Mouse (Mus musculus): ENCODE data around the gene 2210011C24Rik. TPM values are rescaled to one million over a fixed set of nuclear protein-coding genes. Genes with fewer than 3 reads are reported as not detected.
"Not testable (repeated sequence)": the region's sequence is repeated elsewhere in the genome, so short reads cannot be mapped to it uniquely, and the experiment has no call there.

The 2210011C24Rik gene
- total and polyA plus RNA-seq, 2 experiments from 2014 or later: 0.48 TPM; not detected in 1

GRCm38 (mm10) chr8:84009876-84010275 is 2.1 kb downstream of the 2210011C24Rik start:
- H3K27me3 ChIP-seq (ENCODE audit: control insufficient read depth, insufficient read depth, low read length): peaks cover 37% of the 10 kb centered on the region
- peak; percentile 55 for ATAC-seq (ENCODE audit: insufficient read depth, low read depth)
- H3K36me3 ChIP-seq (replicated peaks; ENCODE audit: control insufficient read depth, insufficient read depth, low read length): no peaks in the 10 kb centered on the region
- no peak overlapping the region for H3K27ac ChIP-seq (ENCODE audit: low read depth)
- no peak overlapping the region for H3K4me3 ChIP-seq (ENCODE audit: low read depth, low read length)
- H3K9ac ChIP-seq (replicated peaks; ENCODE audit: low read depth, low read length): no peak overlapping the region
- 2% methylated on average over 11 of the region's 11 CpGs for WGBS
- H3K4me1 ChIP-seq (ENCODE audit: control insufficient read depth, insufficient read depth): peaks cover 18% of the 10 kb centered on the region
- no peaks in the 10 kb centered on the region for H3K9me3 ChIP-seq (replicated peaks; ENCODE audit: control insufficient read depth, low read length)
- H3K4me2 ChIP-seq (ENCODE audit: low read depth, low read length): 0 out of 2 replicates have a peak overlapping the region, but pooled peaks have one; percentile 12
- no peak for TF ChIP-seq EP300 (IDR thresholded peaks at IDR 0.05; ENCODE audit: low read depth)
- TF ChIP-seq CTCF (IDR thresholded peaks at IDR 0.05; ENCODE audit: low read depth): peak; percentile 94
- peak; percentile 85 for DNase-seq (ENCODE audit: low spot score)

- WGBS: 31% methylated on average over 7 of the region's 7 CpGs
- peak; percentile 42 for TF ChIP-seq CTCF (IDR thresholded peaks at IDR 0.05; ENCODE audit: low read depth)
- no peak for TF ChIP-seq EP300 (IDR thresholded peaks at IDR 0.05; ENCODE audit: low read depth)
- Histone ChIP-seq H3K9ac (replicated peaks; ENCODE audit: low read depth, low read length) (no peak overlapping the region), H3K27ac (ENCODE audit: low read depth) (no peak overlapping the region), H3K27me3 (ENCODE audit: control insufficient read depth, insufficient read depth, low read length) (peaks cover 34% of the 10 kb centered on the region), H3K4me1 (ENCODE audit: control insufficient read depth, insufficient read depth) (peaks cover 27% of the 10 kb centered on the region), H3K9me3 (replicated peaks; ENCODE audit: control insufficient read depth, low read length) (no peaks in the 10 kb centered on the region), H3K36me3 (replicated peaks; ENCODE audit: control insufficient read depth, insufficient read depth, low read length) (no peaks in the 10 kb centered on the region), H3K4me2 (ENCODE audit: low read depth, low read length) (no peak overlapping the region), H3K4me3 (ENCODE audit: low read depth, low read length) (no peak overlapping the region)
- ATAC-seq (ENCODE audit: insufficient read depth, low read depth) (no peak), DNase-seq (ENCODE audit: low spot score) (no peak)
Measured at GRCm38 (mm10) chr8:84008362-84008761, 3.6 kb downstream of the 2210011C24Rik start.

- peaks cover 20% of the 10 kb centered on the region; the same call in 1 of the 2 replicates for H3K4me1 ChIP-seq (ENCODE audit: control insufficient read depth, insufficient read depth)
- H3K9me3 ChIP-seq (replicated peaks; ENCODE audit: control insufficient read depth, low read length); H3K4me3 ChIP-seq (ENCODE audit: low read depth, low read length); ATAC-seq (ENCODE audit: insufficient read depth, low read depth); H3K27me3 ChIP-seq (ENCODE audit: control insufficient read depth, insufficient read depth, low read length); DNase-seq (ENCODE audit: low spot score); H3K4me2 ChIP-seq (ENCODE audit: low read depth, low read length); H3K9ac ChIP-seq (replicated peaks; ENCODE audit: low read depth, low read length); H3K36me3 ChIP-seq (replicated peaks; ENCODE audit: control insufficient read depth, insufficient read depth, low read length): not testable (repeated sequence)
- peak overlapping the region; percentile 79 for H3K27ac ChIP-seq (ENCODE audit: low read depth)
- WGBS: 91% methylated on average over 7 of the region's 7 CpGs
Measured at GRCm38 (mm10) chr8:84005502-84005901, 6.5 kb downstream of the 2210011C24Rik start.

DNA sequence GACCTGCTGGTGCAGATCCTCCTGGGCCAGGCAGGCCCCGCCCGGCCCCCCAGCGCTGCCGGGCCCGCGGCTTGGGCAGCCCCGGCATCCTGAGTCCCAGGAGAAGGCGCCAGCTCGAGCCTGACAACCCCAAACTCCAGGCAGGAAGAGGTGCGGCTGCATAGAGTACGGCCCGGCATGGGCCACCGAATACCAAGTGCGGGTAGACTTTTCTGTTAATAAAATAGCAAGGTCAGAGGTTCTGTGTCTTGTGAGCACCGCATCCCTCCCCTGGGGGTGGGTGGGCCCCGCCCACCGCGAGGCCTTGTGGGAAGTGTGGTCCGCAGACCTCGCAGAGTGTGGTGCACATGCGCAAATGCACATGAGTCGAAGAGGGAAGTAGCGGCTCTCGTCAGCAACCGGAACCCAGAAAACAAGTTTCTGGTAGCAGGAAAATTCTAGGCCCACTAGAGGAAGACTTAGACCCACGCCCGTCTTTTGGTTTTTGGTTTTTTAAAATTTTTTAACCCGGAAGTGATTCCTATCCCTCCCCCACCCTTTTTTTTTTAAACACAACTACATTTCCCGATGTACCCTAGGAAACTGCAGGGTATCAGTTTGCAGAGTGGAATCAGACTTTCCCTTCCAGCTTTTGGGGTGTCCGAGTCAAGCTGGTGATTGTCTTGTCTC is 7.3 kb downstream of the 2210011C24Rik start:
- no peaks in the 10 kb centered on the region for H3K27me3 ChIP-seq (ENCODE audit: control insufficient read depth, insufficient read depth, low read length)
- peaks cover 18% of the 10 kb centered on the region; the same call in 1 of the 2 replicates for H3K36me3 ChIP-seq (replicated peaks; ENCODE audit: control insufficient read depth, insufficient read depth, low read length)
- peak overlapping the region; percentile 79 for H3K27ac ChIP-seq (ENCODE audit: low read depth)
- DNase-seq (ENCODE audit: low spot score) (peak; percentile 92), ATAC-seq (ENCODE audit: insufficient read depth, low read depth) (peak; percentile 91)
- TF ChIP-seq EP300 (IDR thresholded peaks at IDR 0.05; ENCODE audit: low read depth): no peak
- no peak for TF ChIP-seq CTCF (IDR thresholded peaks at IDR 0.05; ENCODE audit: low read depth)
- under 1% methylated on average over 30 of the region's 30 CpGs for WGBS
- peak overlapping the region; percentile 58 for H3K4me3 ChIP-seq (ENCODE audit: low read depth, low read length)
- peak overlapping the region; percentile 84 for H3K4me2 ChIP-seq (ENCODE audit: low read depth, low read length)
- no peaks in the 10 kb centered on the region for H3K9me3 ChIP-seq (replicated peaks; ENCODE audit: control insufficient read depth, low read length)
- H3K4me1 ChIP-seq (ENCODE audit: control insufficient read depth, insufficient read depth): peaks cover 17% of the 10 kb centered on the region; the same call in 1 of the 2 replicates
- H3K9ac ChIP-seq (replicated peaks; ENCODE audit: low read depth, low read length): peak overlapping the region; percentile 66

DNA sequence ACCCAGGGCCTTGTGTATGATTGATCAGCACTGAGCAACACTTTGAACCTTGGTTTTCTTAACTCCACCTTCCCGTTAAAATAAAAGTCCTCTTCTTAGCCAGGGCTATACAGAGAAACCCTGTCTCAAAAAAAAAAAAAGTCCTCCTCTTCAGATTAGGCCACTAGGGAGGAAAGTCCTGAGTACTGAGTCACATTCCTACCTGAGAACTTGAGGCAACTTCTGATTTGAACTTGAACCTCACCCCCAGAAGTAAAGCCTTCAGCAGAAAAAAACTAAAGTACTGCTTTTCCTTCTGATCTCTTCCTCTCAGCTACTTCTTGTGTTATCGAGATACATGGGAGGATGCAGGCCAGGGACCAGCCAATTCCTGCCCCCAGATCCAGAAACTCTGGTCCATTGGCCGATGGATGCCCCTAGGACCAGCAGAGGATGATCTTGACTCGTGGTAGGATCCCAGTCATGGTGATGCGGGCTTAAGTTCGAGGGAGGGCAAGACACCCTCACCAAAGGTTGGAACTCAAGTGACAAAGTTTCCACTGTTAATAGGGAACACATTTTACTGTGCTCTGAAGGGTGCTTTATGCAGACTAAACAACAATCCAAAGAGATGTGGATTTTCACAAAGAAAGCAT is 8.2 kb downstream of the 2210011C24Rik start:
- H3K4me3 ChIP-seq (ENCODE audit: low read depth, low read length): peak overlapping the region; percentile 58; the same call in 1 of the 2 replicates
- no peaks in the 10 kb centered on the region for H3K9me3 ChIP-seq (replicated peaks; ENCODE audit: control insufficient read depth, low read length)
- 69% methylated on average over 6 of the region's 6 CpGs for WGBS
- H3K27ac ChIP-seq (ENCODE audit: low read depth): no peak overlapping the region
- H3K4me1 ChIP-seq (ENCODE audit: control insufficient read depth, insufficient read depth): peaks cover 20% of the 10 kb centered on the region; the same call in 1 of the 2 replicates
- no peak for DNase-seq (ENCODE audit: low spot score)
- peak overlapping the region; percentile 84 for H3K4me2 ChIP-seq (ENCODE audit: low read depth, low read length)
- ATAC-seq (ENCODE audit: insufficient read depth, low read depth): no peak
- no peaks in the 10 kb centered on the region for H3K27me3 ChIP-seq (ENCODE audit: control insufficient read depth, insufficient read depth, low read length)
- TF ChIP-seq EP300 (IDR thresholded peaks at IDR 0.05; ENCODE audit: low read depth) (no peak), CTCF (IDR thresholded peaks at IDR 0.05; ENCODE audit: low read depth) (0 out of 2 replicates have a peak, but pooled peaks have one; percentile 7)
- peaks cover 21% of the 10 kb centered on the region; the same call in 1 of the 2 replicates for H3K36me3 ChIP-seq (replicated peaks; ENCODE audit: control insufficient read depth, insufficient read depth, low read length)
- peak overlapping the region; percentile 66; the same call in 1 of the 2 replicates for H3K9ac ChIP-seq (replicated peaks; ENCODE audit: low read depth, low read length)

Measured in heart, postnatal 0 days (tissue).